Mouse (Mus musculus) E14TG2a.4 (cell line): ENCODE results near the gene Tmbim1.
"Not testable (repeated sequence)": the region's sequence is repeated elsewhere in the genome, so short reads cannot be mapped to it uniquely, and the experiment has no call there.

Experiments
- H3K27me3 ChIP-seq: 2 replicates; pipeline ENCODE4 v1.6.1; 2014; ENCODE audit warnings: low read length, control low read depth; ENCODE audit not compliant: insufficient read depth
- H3K36me3 ChIP-seq: 2 replicates; pipeline ENCODE4 v1.6.1; 2014; ENCODE audit warnings: low read length, control low read depth; ENCODE audit not compliant: insufficient read depth
- H3K4me1 ChIP-seq: replicated peaks from 2 replicates; pipeline ENCODE4 v1.6.1; 2014; ENCODE audit warnings: low read depth, low read length, control low read depth
- H3K4me3 ChIP-seq: replicated peaks from 2 replicates; pipeline ENCODE4 v1.5.1; 2014; ENCODE audit warnings: mild to moderate bottlenecking, low read length
- H3K9me3 ChIP-seq: 2 replicates; pipeline ENCODE4 v1.6.1; 2014; ENCODE audit warnings: low read length, control low read depth
- CTCF ChIP-seq: conservative IDR thresholded peaks from 2 replicates; pipeline ENCODE4 v1.5.1; 2014; ENCODE audit warnings: low read length
- NANOG ChIP-seq: IDR thresholded peaks from 2 replicates; pipeline ENCODE4 v1.6.1; 2014; ENCODE audit warnings: borderline replicate concordance, low read length, mixed read lengths
- POU5F1 ChIP-seq: IDR thresholded peaks from 2 replicates; pipeline ENCODE4 v1.6.1; 2014; ENCODE audit warnings: low read length, borderline replicate concordance

The Tmbim1 gene

DNA sequence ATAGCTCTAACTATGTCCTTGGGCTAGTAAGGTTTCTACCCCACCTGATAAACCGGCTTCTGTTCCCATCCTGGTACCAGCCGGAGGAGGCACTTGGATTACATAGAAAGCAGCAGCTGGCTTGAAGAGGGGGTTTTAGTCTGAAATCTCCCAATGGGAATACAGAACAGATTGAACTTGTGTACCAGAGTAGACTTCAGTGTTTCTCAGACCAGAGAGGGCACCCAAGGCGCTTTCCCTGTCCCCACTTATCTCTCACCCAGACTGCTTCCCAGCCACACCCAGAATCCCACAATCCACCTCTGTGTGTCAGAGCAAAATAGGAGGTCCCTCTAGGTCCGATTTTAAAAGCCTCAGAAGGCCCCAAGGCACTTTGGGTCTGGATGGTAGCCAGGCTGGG lies 17.1 kb downstream of the Tmbim1 start:
- Histone ChIP-seq H3K36me3 (peaks cover 74% of the 10 kb centered on the region), H3K9me3 (no peaks in the 10 kb centered on the region), H3K27me3 (no peaks in the 10 kb centered on the region), H3K4me1 (peaks cover 47% of the 10 kb centered on the region), H3K4me3 (no peak overlapping the region)
- TF ChIP-seq CTCF (no peak), POU5F1 (no peak), NANOG (no peak)

DNA sequence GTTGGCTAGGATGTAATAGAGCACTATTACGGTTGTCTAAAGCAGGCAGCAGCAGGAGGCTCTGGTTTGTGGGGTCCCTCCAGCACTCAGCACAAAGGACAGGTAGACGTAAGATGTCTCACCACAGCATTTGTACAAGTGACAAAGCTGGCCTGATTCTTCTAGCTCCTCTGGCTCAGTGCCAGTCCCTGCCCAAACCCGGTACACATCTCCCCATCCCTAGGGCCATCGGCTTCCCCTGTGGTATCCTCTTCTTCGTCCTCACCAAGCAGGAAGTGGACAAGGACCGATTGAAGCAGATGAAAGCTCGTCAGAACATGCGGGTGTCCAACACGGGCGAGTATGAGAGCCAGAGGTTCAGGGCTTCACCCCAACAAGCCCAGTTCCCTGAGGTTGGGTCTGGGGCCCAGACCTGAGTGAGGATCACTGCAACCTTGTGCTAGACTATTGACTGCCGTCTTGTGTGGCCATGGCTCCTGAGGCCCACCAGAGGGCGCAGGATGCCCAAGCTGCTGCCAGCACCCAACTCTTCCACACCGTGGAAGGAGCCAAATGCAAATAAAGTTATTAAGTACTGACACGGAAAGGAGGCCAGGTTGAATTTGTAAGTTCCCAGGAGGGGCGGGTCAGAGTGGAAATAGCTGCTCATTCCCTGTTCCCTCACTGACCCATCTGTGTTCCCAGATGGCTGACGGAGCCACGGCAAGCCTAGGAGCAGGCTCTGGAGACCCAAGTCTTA lies 18.4 kb downstream of the Tmbim1 start:
- H3K4me3 ChIP-seq, H3K27me3 ChIP-seq, H3K9me3 ChIP-seq: not testable (repeated sequence)
- peak; percentile 20 for TF ChIP-seq CTCF
- Histone ChIP-seq H3K36me3 (peaks cover 74% of the 10 kb centered on the region), H3K4me1 (peaks cover 59% of the 10 kb centered on the region)

DNA sequence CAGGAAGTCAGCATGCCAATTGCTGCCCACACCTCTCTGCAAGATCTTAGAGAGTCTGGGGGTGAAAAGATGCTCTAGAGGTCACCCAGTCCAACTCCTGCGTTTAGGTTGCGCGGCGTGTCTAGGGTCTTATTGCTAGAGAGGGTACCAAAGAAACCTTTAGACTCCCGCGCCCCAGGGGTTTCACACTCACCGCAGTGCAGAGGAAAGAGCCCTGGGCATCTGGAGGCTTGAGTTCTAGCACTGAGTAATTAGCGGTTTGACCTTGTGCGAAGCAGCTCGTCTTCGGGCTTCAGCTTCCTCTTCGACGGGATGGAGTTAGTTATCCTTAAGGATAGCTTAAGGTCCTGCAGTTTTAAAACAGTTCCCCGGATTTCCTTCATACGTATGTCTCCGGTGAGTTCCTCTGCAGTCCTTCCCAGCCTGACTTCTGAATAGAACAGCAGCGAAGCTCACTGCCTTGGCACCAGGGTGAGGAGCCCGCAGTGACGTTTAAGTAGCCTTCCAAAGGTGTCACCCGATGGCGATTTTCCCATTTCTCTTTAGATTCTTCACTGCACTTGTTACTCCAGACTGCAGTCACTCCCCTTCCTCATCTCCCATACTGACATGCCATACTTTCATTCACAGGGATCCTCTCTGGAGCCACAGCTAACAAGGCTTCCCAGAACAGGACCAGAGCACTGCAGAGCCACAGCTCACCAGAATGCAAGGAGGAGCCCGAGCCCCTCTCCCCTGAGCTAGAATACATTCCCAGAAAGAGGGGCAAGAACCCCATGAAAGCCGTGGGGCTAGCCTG lies 20.0 kb downstream of the Tmbim1 start:
- peaks cover 74% of the 10 kb centered on the region for H3K36me3 ChIP-seq
- peaks cover 72% of the 10 kb centered on the region for H3K4me1 ChIP-seq
- no peaks in the 10 kb centered on the region for H3K9me3 ChIP-seq
- no peak for TF ChIP-seq CTCF
- TF ChIP-seq POU5F1: no peak
- TF ChIP-seq NANOG: no peak
- H3K4me3 ChIP-seq: peak overlapping the region; percentile 95
- H3K27me3 ChIP-seq: no peaks in the 10 kb centered on the region

DNA sequence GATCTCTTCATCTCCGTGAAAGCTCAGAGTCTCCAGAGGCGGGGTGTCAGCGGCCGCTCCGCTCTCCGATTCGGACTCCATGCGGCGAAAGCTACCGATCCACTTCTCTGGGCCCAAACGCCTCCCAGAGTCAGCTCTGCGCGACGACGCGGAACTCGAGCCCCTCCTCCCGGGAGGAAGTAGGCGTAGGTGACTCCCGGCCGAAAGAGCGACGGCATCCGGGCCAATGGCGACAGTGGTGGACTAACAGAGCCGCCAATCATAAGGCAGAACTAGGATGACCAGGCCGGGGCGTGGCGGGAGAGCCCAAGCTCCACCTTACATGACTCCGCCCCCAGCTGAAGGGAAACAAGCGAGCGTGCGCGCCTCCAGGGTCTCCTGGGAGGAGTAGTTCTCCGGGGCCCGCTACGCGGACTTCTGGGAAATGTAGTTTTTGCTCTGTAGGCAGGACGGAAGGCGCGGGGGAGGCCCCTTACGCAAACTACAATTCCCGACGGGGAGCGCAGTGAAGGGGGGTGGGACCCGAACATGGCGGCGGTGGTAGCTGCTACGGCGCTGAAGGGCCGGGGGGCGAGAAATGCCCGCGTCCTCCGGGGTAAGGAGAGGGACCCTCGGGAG lies 20.8 kb downstream of the Tmbim1 start, which contains the start of the genes Aamp and Pnkd:
Gene Aamp, minus strand, starts transcription at position 196 of the 618 bp plus-strand sequence.
Gene Pnkd, plus strand, starts transcription at position 388 of the 618 bp plus-strand sequence.
- Histone ChIP-seq H3K9me3 (no peaks in the 10 kb centered on the region), H3K36me3 (peaks cover 74% of the 10 kb centered on the region), H3K4me1 (peaks cover 72% of the 10 kb centered on the region), H3K4me3 (peak within 1 kb of the TSS; percentile 95), H3K27me3 (no peaks in the 10 kb centered on the region)
- TF ChIP-seq CTCF (no peak), POU5F1 (no peak), NANOG (no peak)

DNA sequence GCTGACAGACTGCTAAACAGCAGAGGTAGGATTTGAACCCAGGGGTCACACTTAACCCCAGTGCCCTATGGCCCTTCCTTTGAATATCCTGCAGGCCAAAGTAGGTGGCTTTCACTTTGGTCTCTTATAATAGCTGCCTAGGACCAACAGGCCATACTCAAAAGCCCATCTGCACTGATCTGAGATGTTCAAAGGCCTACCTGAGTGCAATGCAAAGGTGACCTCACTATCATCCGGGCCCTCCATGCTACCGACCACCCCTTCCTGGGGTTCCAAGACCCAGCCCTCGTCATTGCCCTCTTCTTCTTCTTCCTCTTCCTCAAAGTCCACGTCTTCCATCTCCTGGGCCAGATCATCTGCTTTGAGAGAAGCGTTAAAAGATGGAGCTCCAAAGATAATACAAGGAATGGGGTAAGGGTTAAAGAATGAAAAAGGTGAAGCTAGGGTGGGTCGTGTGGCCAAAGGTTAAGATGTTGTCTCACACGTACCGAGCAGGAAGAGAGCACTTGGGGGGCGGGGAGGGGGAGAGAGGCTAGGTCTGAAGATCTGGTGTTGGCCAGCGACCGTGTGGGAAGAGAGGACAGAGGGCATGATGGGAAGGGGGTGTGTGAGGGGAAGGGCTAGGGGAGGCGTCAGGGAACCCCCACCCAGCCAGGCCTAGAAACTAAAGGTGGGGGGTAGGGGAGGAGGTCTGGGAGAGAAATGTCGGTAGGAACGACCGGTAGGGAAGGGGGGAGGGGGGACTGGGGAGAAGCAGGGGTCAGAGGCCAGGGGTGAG lies 21.5 kb downstream of the Tmbim1 start:
- peaks cover 80% of the 10 kb centered on the region for H3K4me1 ChIP-seq
- H3K36me3 ChIP-seq: peaks cover 73% of the 10 kb centered on the region
- H3K27me3 ChIP-seq: no peaks in the 10 kb centered on the region
- no peaks in the 10 kb centered on the region for H3K9me3 ChIP-seq
- peak overlapping the region; percentile 95 for H3K4me3 ChIP-seq
- TF ChIP-seq NANOG (no peak), CTCF (no peak), POU5F1 (no peak)

DNA sequence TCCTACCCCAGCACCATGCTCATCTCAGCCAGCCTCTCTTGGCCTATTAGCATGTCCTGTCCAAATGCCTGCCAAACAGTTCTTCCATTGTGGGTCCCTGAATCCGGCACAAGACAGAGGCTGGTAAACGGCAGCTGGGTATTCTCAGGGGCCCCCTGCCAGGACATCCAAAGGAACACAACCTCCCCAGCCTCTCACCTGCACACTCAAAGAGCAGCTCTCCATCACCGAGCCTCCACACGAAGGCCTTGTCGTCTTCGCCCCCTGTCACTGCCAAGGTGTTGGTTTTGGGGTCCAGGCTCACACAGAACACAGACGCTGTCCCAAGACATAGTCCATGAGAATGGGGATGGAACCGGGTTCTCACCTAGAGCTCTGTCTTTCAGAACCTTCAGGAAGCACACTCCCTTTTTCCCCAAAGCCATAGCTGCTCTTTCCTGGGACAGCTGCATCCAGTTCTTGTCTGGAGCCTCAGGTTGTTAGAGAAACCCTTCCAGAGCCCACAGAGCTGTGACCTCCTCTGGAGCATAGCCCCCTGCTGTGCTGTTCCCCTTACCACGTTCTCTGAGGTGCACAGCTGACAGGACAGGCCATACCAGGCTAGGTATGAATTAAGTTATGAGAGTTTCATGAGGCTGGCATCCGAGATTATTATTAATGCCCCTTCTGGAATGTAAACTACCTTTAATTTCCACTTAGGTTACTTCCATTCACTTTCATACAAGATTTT lies 22.4 kb downstream of the Tmbim1 start:
- H3K9me3 ChIP-seq: no peaks in the 10 kb centered on the region

DNA sequence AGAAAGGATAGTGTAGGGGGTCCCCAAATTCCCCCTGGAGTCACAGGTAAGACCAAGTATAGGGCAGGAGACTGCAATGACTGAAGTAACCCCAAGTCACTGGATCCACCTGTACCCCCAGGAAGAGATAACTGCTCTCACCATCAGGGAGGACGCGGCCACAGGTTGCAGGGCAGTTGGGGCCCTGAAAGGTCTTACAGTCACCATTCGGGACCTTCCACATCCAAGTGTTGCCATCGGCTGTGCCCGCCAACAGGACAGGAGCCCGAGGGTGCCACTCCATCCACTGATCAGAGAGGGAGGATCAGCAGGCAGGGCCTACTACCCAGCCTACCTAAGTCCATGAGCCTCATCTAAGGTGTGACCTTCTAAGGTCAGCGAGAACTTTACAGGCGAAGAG lies 23.5 kb downstream of the Tmbim1 start:
- no peaks in the 10 kb centered on the region for H3K27me3 ChIP-seq
- H3K4me3 ChIP-seq: no peak overlapping the region
- H3K36me3 ChIP-seq: peaks cover 60% of the 10 kb centered on the region
- no peak for TF ChIP-seq POU5F1
- TF ChIP-seq NANOG: no peak
- no peak for TF ChIP-seq CTCF
- peaks cover 83% of the 10 kb centered on the region for H3K4me1 ChIP-seq
- no peaks in the 10 kb centered on the region for H3K9me3 ChIP-seq

More for the DNA sequence above, 22.4 kb downstream of the Tmbim1 start:
- Histone ChIP-seq H3K27me3 (no peaks in the 10 kb centered on the region), H3K4me3 (0 out of 2 replicates have a peak overlapping the region, but pooled peaks have one; percentile 29), H3K4me1 (peaks cover 79% of the 10 kb centered on the region), H3K36me3 (peaks cover 69% of the 10 kb centered on the region)
- TF ChIP-seq POU5F1 (no peak), CTCF (no peak), NANOG (no peak)
